In the genomic region with DNA sequence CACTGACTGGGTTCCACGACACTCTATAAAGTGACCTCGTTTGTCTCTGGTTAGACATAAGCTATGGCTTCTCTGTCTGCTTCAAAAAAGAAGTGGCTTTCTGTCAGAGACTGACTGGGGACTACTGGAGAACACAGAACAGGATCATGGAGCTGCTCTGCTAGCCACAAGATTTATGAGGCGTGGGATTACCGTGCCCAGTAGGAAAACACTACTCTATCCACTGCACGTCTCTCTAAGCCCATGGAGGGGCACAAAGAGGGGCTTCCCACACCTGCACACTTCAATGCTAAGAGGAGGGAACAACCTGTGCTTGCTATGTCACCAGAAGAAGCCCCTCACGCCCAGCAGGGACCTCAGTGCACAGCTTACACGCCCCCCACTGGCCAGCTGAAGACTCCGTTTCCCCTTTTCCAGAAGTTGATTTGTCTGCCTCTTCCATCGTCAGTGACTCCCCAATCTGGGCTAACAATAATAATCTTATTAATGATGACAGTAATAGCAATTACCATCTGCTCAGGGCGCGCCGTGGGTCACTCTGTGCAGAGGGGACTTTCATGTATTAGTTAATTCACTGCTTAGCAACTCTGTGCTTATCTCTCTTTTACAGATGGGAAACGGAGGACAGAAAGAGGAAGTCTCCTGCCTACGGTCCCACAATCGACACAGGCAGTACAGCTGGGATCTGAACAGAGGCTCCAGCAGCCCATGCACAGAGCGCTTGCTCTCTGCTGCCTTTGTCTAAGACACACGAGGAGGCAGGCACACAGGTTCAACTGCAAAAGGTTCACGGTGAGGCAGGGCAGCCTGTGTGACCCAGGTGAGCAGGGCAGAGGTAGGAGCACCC, we compare ENCODE assay signal across 9 mouse cellular contexts.
DNase-seq lines count a peak whose midpoint lies in the region; ATAC-seq and TF ChIP-seq lines count a peak whose summit lies in the region.
"Had no signal": no experiment of that assay in that cellular context is flagged by ENCODE, and none has a peak within 500 bp of the region (broad histone marks: within the 10 kb centered on the region; RNA-seq: fewer than 3 reads in every experiment).

No protein-coding gene starts in this region.

- no peaks in the 10 kb centered on the region for H3K27me3 ChIP-seq in stomach, embryonic 14.5 days (ENCODE audit: control insufficient read depth, insufficient read depth, low read length)
- H3K27me3 ChIP-seq in stomach, postnatal 0 days (ENCODE audit: control insufficient read depth, insufficient read depth, low read length): no peaks in the 10 kb centered on the region
- no peaks in the 10 kb centered on the region for H3K27me3 ChIP-seq in liver, postnatal 0 days (ENCODE audit: insufficient read depth, low read length)

- H3K36me3 ChIP-seq in stomach, embryonic 14.5 days (ENCODE audit: control insufficient read depth, insufficient read depth, low read length): no peaks in the 10 kb centered on the region
- no peaks in the 10 kb centered on the region for H3K36me3 ChIP-seq in stomach, postnatal 0 days (ENCODE audit: control insufficient read depth, insufficient read depth, low read length)
- peaks cover 5% of the 10 kb centered on the region; the same call in 1 of the 2 replicates for H3K36me3 ChIP-seq in liver, postnatal 0 days (replicated peaks; ENCODE audit: insufficient read depth, low read length)

- ATAC-seq in stomach, embryonic 14.5 days (ENCODE audit: insufficient number of reproducible peaks, insufficient read depth, low FRiP score, low read depth): peak; percentile 30; the same call in 1 of the 2 replicates
- ATAC-seq in stomach, postnatal 0 days (ENCODE audit: low FRiP score, low TSS enrichment): no peak
- ATAC-seq in hematopoietic stem cell, adult 5-6 weeks (replicated peaks in 1 of 2; ENCODE audit: insufficient read depth in 1 of 2, low FRiP score in 2 of 2, low TSS enrichment in 1 of 2, low read depth in 1 of 2, poor library complexity in 2 of 2, severe bottlenecking in 2 of 2): peak; percentile 87
- peak; percentile 76 for ATAC-seq in liver, postnatal 0 days

- H3K4me3 ChIP-seq in stomach, embryonic 14.5 days (ENCODE audit: low read depth, low read length): no peak overlapping the region
- no peak overlapping the region for H3K4me3 ChIP-seq in stomach, postnatal 0 days (ENCODE audit: low read depth, low read length)
- peak overlapping the region; percentile 16; the same call in 1 of the 2 replicates for H3K4me3 ChIP-seq in liver, postnatal 0 days (ENCODE audit: low read depth, low read length)

- H3K4me1 ChIP-seq in stomach, embryonic 14.5 days (ENCODE audit: control insufficient read depth, insufficient read depth, low read length): peaks cover 19% of the 10 kb centered on the region; the same call in 1 of the 2 replicates
- no peaks in the 10 kb centered on the region for H3K4me1 ChIP-seq in stomach, postnatal 0 days (replicated peaks; ENCODE audit: control insufficient read depth, insufficient read depth)
- peaks cover 22% of the 10 kb centered on the region for H3K4me1 ChIP-seq in liver, postnatal 0 days (ENCODE audit: insufficient read depth)

- TF ChIP-seq EP300 in stomach, postnatal 0 days (optimal IDR thresholded peaks at IDR 0.05): no peak
- TF ChIP-seq EP300 in liver, postnatal 0 days (IDR thresholded peaks at IDR 0.05; ENCODE audit: low read depth): no peak

- WGBS in stomach, embryonic 14.5 days: 40% methylated on average over 18 of the region's 18 CpGs
- 53% methylated on average over 18 of the region's 18 CpGs for WGBS in stomach, postnatal 0 days
- WGBS in liver, postnatal 0 days (ENCODE audit: insufficient replicate concordance): 31% methylated on average over 18 of the region's 18 CpGs

- no peak for DNase-seq in stomach, postnatal 0 days (ENCODE audit: low spot score)
- DNase-seq in liver, postnatal 0 days: peak; percentile 40
- peak; percentile 50 to 61 for DNase-seq in thymus, adult 18-20 months
- DNase-seq in embryo, embryonic 9.5 days (ENCODE audit: extremely low spot score): no peak
- no peak for DNase-seq in frontal cortex, adult 2 months (ENCODE audit: extremely low spot score in 1 of 2, low spot score in 1 of 2)
- DNase-seq in ovary, postnatal 10 days (ENCODE audit: low spot score): no peak

- H3K4me2 ChIP-seq in stomach, embryonic 14.5 days (replicated peaks; ENCODE audit: low read depth, low read length): 0 out of 2 replicates have a peak overlapping the region, but pooled peaks have one; percentile 7
- no peak overlapping the region for H3K4me2 ChIP-seq in stomach, postnatal 0 days (replicated peaks; ENCODE audit: low read depth)
- peak overlapping the region; percentile 52 for H3K4me2 ChIP-seq in liver, postnatal 0 days (ENCODE audit: low read depth, low read length)

- no peak overlapping the region for H3K9ac ChIP-seq in stomach, embryonic 14.5 days (replicated peaks; ENCODE audit: low read depth, low read length)
- H3K9ac ChIP-seq in stomach, postnatal 0 days (ENCODE audit: low read length): no peak overlapping the region
- H3K9ac ChIP-seq in liver, postnatal 0 days (replicated peaks): 0 out of 2 replicates have a peak overlapping the region, but pooled peaks have one; percentile 50

- TF ChIP-seq CTCF in stomach, postnatal 0 days (IDR thresholded peaks at IDR 0.05; ENCODE audit: low read depth): no peak; the same call in 1 of the 2 replicates
- peak; percentile 32; the same call in 1 of the 2 replicates for TF ChIP-seq CTCF in liver, postnatal 0 days (IDR thresholded peaks at IDR 0.05; ENCODE audit: low read depth)

- H3K9me3 ChIP-seq in stomach, embryonic 14.5 days (ENCODE audit: control insufficient read depth, low read depth, low read length): no peaks in the 10 kb centered on the region
- H3K9me3 ChIP-seq in stomach, postnatal 0 days (ENCODE audit: control insufficient read depth, low read length): no peaks in the 10 kb centered on the region
- H3K9me3 ChIP-seq in liver, postnatal 0 days (ENCODE audit: low read length): no peaks in the 10 kb centered on the region

- no peak overlapping the region for H3K27ac ChIP-seq in stomach, embryonic 14.5 days (ENCODE audit: low read length)
- no peak overlapping the region for H3K27ac ChIP-seq in stomach, postnatal 0 days (replicated peaks)
- peak overlapping the region; percentile 69 for H3K27ac ChIP-seq in liver, postnatal 0 days (ENCODE audit: low read depth)
- H3K27ac ChIP-seq: macrophage had no signal

Comparison
In these comparisons a context has a peak if more than half of its experiments do, and no peak if none do; other contexts are left out.
1. DNase-seq: peak in liver, postnatal 0 days (single experiment) and thymus, adult 18-20 months (2 of 2); none in stomach, postnatal 0 days (single experiment), embryo, embryonic 9.5 days (single experiment), frontal cortex, adult 2 months (0 of 2) and ovary, postnatal 10 days (single experiment).